Mouse (Mus musculus): ENCODE results near the gene Ush1c.
A peak's percentile ranks its signal among the peaks of the same experiment; 100 is the strongest.

GRCm38 (mm10) chr7:46204046-46204471 is 34.2 kb downstream of the Ush1c start:
- TF ChIP-seq POLR2A (IDR thresholded peaks at IDR 0.05; ENCODE audit: borderline replicate concordance, control insufficient read depth, low read depth, low read length) (no peak), CTCF (IDR thresholded peaks at IDR 0.05; ENCODE audit: control insufficient read depth, insufficient read depth, low read length) (peak; percentile 37; the same call in 1 of the 2 replicates)
